Mouse (Mus musculus): ENCODE measurements around the gene Pls3. TPM values are rescaled to one million over a fixed set of nuclear protein-coding genes. Genes with fewer than 3 reads are reported as not detected.

The Pls3 gene
- 23.3 and 38.5 TPM in 2 replicates for polyA plus RNA-seq (2014; fragmentation: Nextera tagmentation; extraction: Ambion mirVana)

GRCm38 (mm10) chrX:75874332-75875291, at the start of gene Pls3:
Pls3 (minus strand) TSS chrX:75875182.
- no peak within 1 kb of the TSS for H3K27ac ChIP-seq (ENCODE audit: low read depth, low read length)
- ATAC-seq (ENCODE audit: low read depth) = peak; percentile 99
- 7% methylated on average over 41 of the region's 45 CpGs for WGBS

GRCm38 (mm10) chrX:75895716-75896115, 20.7 kb upstream of the Pls3 start:
- no peaks in the 10 kb centered on the region for H3K36me3 ChIP-seq (ENCODE audit: control insufficient read depth, insufficient read depth, low read length)
- WGBS = 77% methylated on average over 6 of the region's 6 CpGs
- no peak overlapping the region for H3K4me2 ChIP-seq (ENCODE audit: low read depth, low read length)
- no peaks in the 10 kb centered on the region for H3K27me3 ChIP-seq (ENCODE audit: control insufficient read depth, insufficient read depth, low read length)
- no peaks in the 10 kb centered on the region for H3K4me1 ChIP-seq (ENCODE audit: control insufficient read depth, insufficient read depth, low read length)
- no peak for ATAC-seq (ENCODE audit: low read depth)
- no peaks in the 10 kb centered on the region for H3K9me3 ChIP-seq (ENCODE audit: control insufficient read depth, low read length)
- H3K9ac ChIP-seq (replicated peaks; ENCODE audit: low read depth, low read length) = no peak overlapping the region
- no peak overlapping the region for H3K4me3 ChIP-seq (ENCODE audit: low read depth, low read length)
- no peak overlapping the region for H3K27ac ChIP-seq (ENCODE audit: low read depth, low read length)

More at GRCm38 (mm10) chrX:75874332-75875291, at the start of gene Pls3:
- H3K9me3 ChIP-seq (ENCODE audit: control insufficient read depth, low read length) = no peaks in the 10 kb centered on the region
- peak within 1 kb of the TSS; percentile 36 for H3K4me3 ChIP-seq (ENCODE audit: low read depth, low read length)
- H3K27me3 ChIP-seq (ENCODE audit: control insufficient read depth, insufficient read depth, low read length) = no peaks in the 10 kb centered on the region
- H3K36me3 ChIP-seq (ENCODE audit: control insufficient read depth, insufficient read depth, low read length) = no peaks in the 10 kb centered on the region
- H3K4me1 ChIP-seq (ENCODE audit: control insufficient read depth, insufficient read depth, low read length) = no peaks in the 10 kb centered on the region
- 0 out of 2 replicates have a peak within 1 kb of the TSS, but pooled peaks have one; percentile 16 for H3K9ac ChIP-seq (replicated peaks; ENCODE audit: low read depth, low read length)
- peak within 1 kb of the TSS; percentile 52 for H3K4me2 ChIP-seq (ENCODE audit: low read depth, low read length)

GRCm38 (mm10) chrX:75875566-75875965, 584 bp upstream of the Pls3 start:
- H3K4me3 ChIP-seq (ENCODE audit: low read depth, low read length) = peak overlapping the region; percentile 36
- no peaks in the 10 kb centered on the region for H3K36me3 ChIP-seq (ENCODE audit: control insufficient read depth, insufficient read depth, low read length)
- no peak overlapping the region for H3K27ac ChIP-seq (ENCODE audit: low read depth, low read length)
- no peak overlapping the region for H3K9ac ChIP-seq (replicated peaks; ENCODE audit: low read depth, low read length)
- 27% methylated on average over 5 of the region's 5 CpGs for WGBS
- H3K4me2 ChIP-seq (ENCODE audit: low read depth, low read length) = peak overlapping the region; percentile 52; the same call in 1 of the 2 replicates
- no peaks in the 10 kb centered on the region for H3K27me3 ChIP-seq (ENCODE audit: control insufficient read depth, insufficient read depth, low read length)
- no peaks in the 10 kb centered on the region for H3K9me3 ChIP-seq (ENCODE audit: control insufficient read depth, low read length)
- H3K4me1 ChIP-seq (ENCODE audit: control insufficient read depth, insufficient read depth, low read length) = no peaks in the 10 kb centered on the region
- ATAC-seq (ENCODE audit: low read depth) = no peak

GRCm38 (mm10) chrX:75873813-75874212, 1.2 kb downstream of the Pls3 start:
- no peak for ATAC-seq (ENCODE audit: low read depth)
- Histone ChIP-seq H3K27ac (ENCODE audit: low read depth, low read length) (no peak overlapping the region), H3K4me3 (ENCODE audit: low read depth, low read length) (peak overlapping the region; percentile 36), H3K36me3 (ENCODE audit: control insufficient read depth, insufficient read depth, low read length) (no peaks in the 10 kb centered on the region), H3K27me3 (ENCODE audit: control insufficient read depth, insufficient read depth, low read length) (no peaks in the 10 kb centered on the region), H3K4me2 (ENCODE audit: low read depth, low read length) (peak overlapping the region; percentile 52), H3K9me3 (ENCODE audit: control insufficient read depth, low read length) (no peaks in the 10 kb centered on the region), H3K9ac (replicated peaks; ENCODE audit: low read depth, low read length) (0 out of 2 replicates have a peak overlapping the region, but pooled peaks have one; percentile 16), H3K4me1 (ENCODE audit: control insufficient read depth, insufficient read depth, low read length) (no peaks in the 10 kb centered on the region)
- 7% methylated on average over 15 of the region's 15 CpGs for WGBS

GRCm38 (mm10) chrX:75873253-75873652, 1.7 kb downstream of the Pls3 start:
- Histone ChIP-seq H3K9me3 (ENCODE audit: control insufficient read depth, low read length) (no peaks in the 10 kb centered on the region), H3K9ac (replicated peaks; ENCODE audit: low read depth, low read length) (no peak overlapping the region), H3K4me1 (ENCODE audit: control insufficient read depth, insufficient read depth, low read length) (no peaks in the 10 kb centered on the region), H3K4me2 (ENCODE audit: low read depth, low read length) (peak overlapping the region; percentile 52), H3K27ac (ENCODE audit: low read depth, low read length) (no peak overlapping the region), H3K36me3 (ENCODE audit: control insufficient read depth, insufficient read depth, low read length) (no peaks in the 10 kb centered on the region), H3K27me3 (ENCODE audit: control insufficient read depth, insufficient read depth, low read length) (no peaks in the 10 kb centered on the region), H3K4me3 (ENCODE audit: low read depth, low read length) (no peak overlapping the region)
- no peak for ATAC-seq (ENCODE audit: low read depth)
- WGBS = 20% methylated on average over 4 of the region's 4 CpGs

GRCm38 (mm10) chrX:75871855-75872254, 3.1 kb downstream of the Pls3 start:
- Histone ChIP-seq H3K9ac (replicated peaks; ENCODE audit: low read depth, low read length) (no peak overlapping the region), H3K4me1 (ENCODE audit: control insufficient read depth, insufficient read depth, low read length) (no peaks in the 10 kb centered on the region), H3K27me3 (ENCODE audit: control insufficient read depth, insufficient read depth, low read length) (no peaks in the 10 kb centered on the region), H3K9me3 (ENCODE audit: control insufficient read depth, low read length) (no peaks in the 10 kb centered on the region), H3K4me3 (ENCODE audit: low read depth, low read length) (no peak overlapping the region), H3K27ac (ENCODE audit: low read depth, low read length) (no peak overlapping the region), H3K36me3 (ENCODE audit: control insufficient read depth, insufficient read depth, low read length) (no peaks in the 10 kb centered on the region), H3K4me2 (ENCODE audit: low read depth, low read length) (no peak overlapping the region)
- WGBS = 94% methylated on average over 2 of the region's 2 CpGs
- ATAC-seq (ENCODE audit: low read depth) = no peak

- Histone ChIP-seq H3K27me3 (ENCODE audit: control insufficient read depth, insufficient read depth, low read length) (no peaks in the 10 kb centered on the region), H3K4me1 (ENCODE audit: control insufficient read depth, insufficient read depth, low read length) (no peaks in the 10 kb centered on the region), H3K9me3 (ENCODE audit: control insufficient read depth, low read length) (no peaks in the 10 kb centered on the region), H3K36me3 (ENCODE audit: control insufficient read depth, insufficient read depth, low read length) (no peaks in the 10 kb centered on the region), H3K4me2 (ENCODE audit: low read depth, low read length) (no peak overlapping the region), H3K9ac (replicated peaks; ENCODE audit: low read depth, low read length) (no peak overlapping the region), H3K4me3 (ENCODE audit: low read depth, low read length) (no peak overlapping the region), H3K27ac (ENCODE audit: low read depth, low read length) (no peak overlapping the region)
- ATAC-seq (ENCODE audit: low read depth) = no peak
- WGBS = 89% methylated on average over 3 of the region's 3 CpGs
Observed at GRCm38 (mm10) chrX:75861715-75862114, 13.3 kb downstream of the Pls3 start.

- H3K4me1 ChIP-seq (ENCODE audit: control insufficient read depth, insufficient read depth, low read length) = no peaks in the 10 kb centered on the region
- H3K9me3 ChIP-seq (ENCODE audit: control insufficient read depth, low read length) = no peaks in the 10 kb centered on the region
- no peak for ATAC-seq (ENCODE audit: low read depth)
- no peaks in the 10 kb centered on the region for H3K36me3 ChIP-seq (ENCODE audit: control insufficient read depth, insufficient read depth, low read length)
- no peaks in the 10 kb centered on the region for H3K27me3 ChIP-seq (ENCODE audit: control insufficient read depth, insufficient read depth, low read length)
- no peak overlapping the region for H3K4me2 ChIP-seq (ENCODE audit: low read depth, low read length)
- no peak overlapping the region for H3K9ac ChIP-seq (replicated peaks; ENCODE audit: low read depth, low read length)
- no peak overlapping the region for H3K27ac ChIP-seq (ENCODE audit: low read depth, low read length)
- no peak overlapping the region for H3K4me3 ChIP-seq (ENCODE audit: low read depth, low read length)
- 94% methylated on average over 3 of the region's 3 CpGs for WGBS
Observed at GRCm38 (mm10) chrX:75854294-75854693, 20.7 kb downstream of the Pls3 start.

- no peaks in the 10 kb centered on the region for H3K9me3 ChIP-seq (ENCODE audit: control insufficient read depth, low read length)
- no peaks in the 10 kb centered on the region for H3K4me1 ChIP-seq (ENCODE audit: control insufficient read depth, insufficient read depth, low read length)
- no peak for ATAC-seq (ENCODE audit: low read depth)
- no peak overlapping the region for H3K4me3 ChIP-seq (ENCODE audit: low read depth, low read length)
- no peak overlapping the region for H3K9ac ChIP-seq (replicated peaks; ENCODE audit: low read depth, low read length)
- no peaks in the 10 kb centered on the region for H3K27me3 ChIP-seq (ENCODE audit: control insufficient read depth, insufficient read depth, low read length)
- no peak overlapping the region for H3K4me2 ChIP-seq (ENCODE audit: low read depth, low read length)
- whole genome bisulfite sequencing = 90% methylated on average over 4 of the region's 4 CpGs
- no peaks in the 10 kb centered on the region for H3K36me3 ChIP-seq (ENCODE audit: control insufficient read depth, insufficient read depth, low read length)
- H3K27ac ChIP-seq (ENCODE audit: low read depth, low read length) = no peak overlapping the region
Observed at GRCm38 (mm10) chrX:75844290-75844689, 30.7 kb downstream of the Pls3 start.

Data from neural tube, embryonic 14.5 days (tissue).